Mouse (Mus musculus) liver, embryonic 14.5 days (tissue): ENCODE results near the gene Ldhal6b. TPM values are rescaled to one million over a fixed set of nuclear protein-coding genes. Genes with fewer than 3 reads are reported as not detected.

Source experiments
- ATAC-seq: fragments of 200-750 bp; cut with Nextera tagmentation; 2 replicates; pipeline ENCODE4 v1.8.0; 2017; ENCODE audit warnings: moderate number of reproducible peaks, mild to moderate bottlenecking, moderate library complexity; ENCODE audit not compliant: insufficient read depth
- DNase-seq, 3 experiments: peaks; one replicate each; pipeline ENCODE4 v3.0.0-alpha.2; 2012 to 2013; ENCODE audit warnings: low read depth in 3 of 3, low spot score in 3 of 3
- H3K27ac ChIP-seq: fragments of 300-500 bp; sonication (generic); 2 replicates; pipeline ENCODE4 v1.5.1; 2014; ENCODE audit warnings: moderate library complexity, mild to moderate bottlenecking, control low read depth, inconsistent platforms
- H3K27me3 ChIP-seq: fragments of 300-500 bp; sonication (generic); 2 replicates; pipeline ENCODE4 v1.6.1; 2014; ENCODE audit warnings: mild to moderate bottlenecking, low read length, moderate library complexity; ENCODE audit not compliant: control insufficient read depth, insufficient read depth
- H3K36me3 ChIP-seq: fragments of 300-500 bp; sonication (generic); replicated peaks from 2 replicates; pipeline ENCODE4 v1.6.1; 2014; ENCODE audit warnings: low read depth; ENCODE audit not compliant: control insufficient read depth, insufficient read depth
- H3K4me1 ChIP-seq, 2 experiments: fragments of 200-500 bp in 1 of 2; fragments of 300-500 bp in 1 of 2; sonication (generic) in 1 of 2; replicated peaks; 2 replicates each; pipeline ENCODE4 v1.6.1; 2012 to 2014; ENCODE audit warnings: antibody characterized with exemption in 1 of 2, inconsistent platforms in 1 of 2, low read length in 1 of 2; ENCODE audit not compliant: control insufficient read depth in 2 of 2, insufficient read depth in 2 of 2
- H3K4me2 ChIP-seq: fragments of 300-500 bp; sonication (generic); 2 replicates; pipeline ENCODE4 v1.6.1; 2014; ENCODE audit warnings: low read depth, mild to moderate bottlenecking, control low read depth, moderate library complexity
- H3K4me3 ChIP-seq, 2 experiments: fragments of 200-500 bp in 1 of 2; fragments of 300-500 bp in 1 of 2; sonication (generic) in 1 of 2; 2 replicates each; pipeline ENCODE4 v1.5.1; 2012 to 2014; ENCODE audit warnings: low read depth in 2 of 2, low read length in 2 of 2, mild to moderate bottlenecking in 2 of 2, control low read depth in 1 of 2, inconsistent platforms in 1 of 2, moderate library complexity in 1 of 2; ENCODE audit not compliant: insufficient read depth in 1 of 2
- H3K9ac ChIP-seq: fragments of 300-500 bp; sonication (generic); replicated peaks from 2 replicates; pipeline ENCODE4 v1.6.1; 2014; ENCODE audit warnings: mild to moderate bottlenecking, control low read depth, moderate library complexity
- H3K9me3 ChIP-seq: fragments of 300-500 bp; sonication (generic); 2 replicates; pipeline ENCODE4 v1.6.1; 2016; ENCODE audit warnings: low read length, mixed read lengths; ENCODE audit not compliant: control insufficient read depth
- CTCF ChIP-seq: IDR thresholded peaks from 2 replicates; pipeline ENCODE4 v1.5.1; 2016; ENCODE audit warnings: antibody characterized with exemption, low read depth, control low read depth
- EP300 ChIP-seq: IDR thresholded peaks from 2 replicates; pipeline ENCODE4 v1.6.1; 2016; ENCODE audit warnings: antibody characterized with exemption, low read depth
- WGBS: fragments of 180-500 bp; shearing (Covaris S2); extraction: QIAGEN DNeasy Blood & Tissue Kit; methylation state at CpG from one replicate; pipeline ENCODE4 v1.1.7; 2014; ENCODE audit not compliant: insufficient replicate concordance; 5-methylcytosine and 5-hydroxymethylcytosine counted together
- polyA plus RNA-seq, 2 experiments: library from polyadenylated mRNA; depleted of rRNA in 1 of 2; stranded (reverse) in 1 of 2; unstranded in 1 of 2; fragments of >200 nt; fragmentation: Nextera tagmentation in 1 of 2; extraction: Ambion mirVana in 1 of 2; gene quantifications; 2 replicates each; pipeline versions ENCODE4 v1.2.1 to v1.2.3; 2012 to 2014

The Ldhal6b gene
- polyA plus RNA-seq, 2 experiments = 0.09 TPM; not detected in 1

DNA sequence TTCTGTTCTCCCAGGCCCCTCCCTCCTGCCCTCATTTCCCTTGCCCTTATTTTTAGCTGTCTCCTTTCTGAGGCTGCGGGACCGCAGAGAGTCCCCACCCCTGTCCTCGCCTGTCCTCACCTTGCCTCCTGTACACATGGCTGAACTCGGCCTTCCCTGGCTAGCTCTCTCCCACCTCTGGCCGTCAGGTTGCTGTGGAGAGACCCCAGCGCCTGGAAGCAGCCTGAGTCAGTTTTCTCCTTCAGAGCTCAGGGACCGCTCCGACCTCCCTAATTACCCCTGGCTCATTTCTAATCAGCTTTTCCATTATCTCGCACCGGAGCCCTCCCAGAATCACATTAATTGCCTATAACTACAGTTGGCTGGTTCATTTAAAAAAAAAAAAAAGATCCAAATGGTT lies 27.9 kb downstream of the Ldhal6b start:
- no peak for DNase-seq
- Histone ChIP-seq H3K9me3 (no peaks in the 10 kb centered on the region), H3K9ac (no peak overlapping the region), H3K36me3 (no peaks in the 10 kb centered on the region), H3K27me3 (no peaks in the 10 kb centered on the region), H3K4me2 (no peak overlapping the region), H3K27ac (no peak overlapping the region), H3K4me1 (peaks cover 0 to 3% of the 10 kb centered on the region in 2 experiments; a peak in 1 of 4 replicates), H3K4me3 (no peak overlapping the region)
- ATAC-seq = no peak
- WGBS = 60% methylated on average over 10 of the region's 10 CpGs
- no peak for TF ChIP-seq EP300
- no peak for TF ChIP-seq CTCF

DNA sequence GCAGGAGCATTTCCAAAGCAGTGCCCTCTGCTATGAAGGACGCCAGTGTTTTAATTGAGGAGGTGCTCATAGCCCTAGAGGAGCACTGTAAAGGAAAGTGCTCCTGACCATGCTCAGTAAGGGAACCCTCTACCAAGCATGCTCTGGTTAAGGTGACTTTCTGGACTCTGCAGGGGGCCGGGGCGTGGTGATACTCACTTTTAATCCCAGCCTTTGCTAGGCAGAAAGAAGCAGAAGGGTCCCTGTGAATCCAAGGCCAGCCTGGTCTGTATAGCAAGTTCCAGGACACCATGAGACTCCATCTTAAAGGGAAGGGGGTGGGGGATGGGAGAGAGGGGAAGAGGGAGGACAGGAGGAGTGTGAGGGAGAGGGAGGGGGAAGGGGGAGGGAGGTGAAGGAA lies 30.2 kb downstream of the Ldhal6b start:
- H3K9ac ChIP-seq = no peak overlapping the region
- no peak overlapping the region for H3K4me2 ChIP-seq
- no peak for TF ChIP-seq CTCF
- TF ChIP-seq EP300 = no peak
- DNase-seq (no peak), ATAC-seq (no peak)
- H3K36me3 ChIP-seq = no peaks in the 10 kb centered on the region
- H3K4me1 ChIP-seq = peaks cover 0 to 3% of the 10 kb centered on the region in 2 experiments; a peak in 1 of 4 replicates
- no peaks in the 10 kb centered on the region for H3K27me3 ChIP-seq
- WGBS = 62% methylated on average over 3 of the region's 3 CpGs
- H3K27ac ChIP-seq = no peak overlapping the region
- no peaks in the 10 kb centered on the region for H3K9me3 ChIP-seq
- H3K4me3 ChIP-seq = no peak overlapping the region

- Histone ChIP-seq H3K9ac (no peak overlapping the region), H3K4me1 (peaks cover 0 to 3% of the 10 kb centered on the region in 2 experiments; a peak in 1 of 4 replicates), H3K4me2 (no peak overlapping the region), H3K36me3 (no peaks in the 10 kb centered on the region), H3K27ac (no peak overlapping the region), H3K27me3 (no peaks in the 10 kb centered on the region), H3K9me3 (no peaks in the 10 kb centered on the region), H3K4me3 (no peak overlapping the region)
- TF ChIP-seq CTCF = no peak
- ATAC-seq (no peak), DNase-seq (no peak)
- WGBS = 72% methylated on average over 12 of the region's 12 CpGs
Measured at GRCm38 (mm10) chr17:5386885-5387545, 31.6 kb downstream of the Ldhal6b start.

DNA sequence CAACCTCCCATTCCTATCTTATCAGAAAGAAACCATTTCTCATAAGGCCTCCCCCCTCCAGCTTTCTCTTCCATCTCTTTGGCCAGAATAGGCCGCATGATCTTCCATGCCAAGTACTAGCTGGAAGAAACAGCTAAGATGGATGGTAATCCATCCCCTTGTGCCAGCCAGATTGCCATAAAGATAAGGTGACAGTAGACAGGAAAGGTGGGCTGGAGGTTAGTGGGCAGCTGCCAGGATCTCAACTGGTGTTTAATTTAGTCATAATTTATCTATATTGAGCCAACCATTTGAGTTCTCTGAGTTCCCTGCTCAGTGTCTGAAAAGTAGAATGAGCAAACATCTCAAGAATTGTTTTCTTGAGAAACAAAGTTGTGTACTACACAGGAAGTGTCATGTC lies 32.9 kb downstream of the Ldhal6b start:
- no peak for TF ChIP-seq CTCF
- TF ChIP-seq EP300 = no peak
- no peak overlapping the region for H3K9ac ChIP-seq
- no peaks in the 10 kb centered on the region for H3K9me3 ChIP-seq
- 59% methylated on average over 1 of the region's 1 CpGs for WGBS
- H3K4me2 ChIP-seq = no peak overlapping the region
- H3K36me3 ChIP-seq = no peaks in the 10 kb centered on the region
- ATAC-seq (no peak), DNase-seq (no peak)
- no peak overlapping the region for H3K27ac ChIP-seq
- H3K4me1 ChIP-seq = no peaks in the 10 kb centered on the region
- no peaks in the 10 kb centered on the region for H3K27me3 ChIP-seq
- no peak overlapping the region for H3K4me3 ChIP-seq

GRCm38 (mm10) chr17:5377930-5378310 lies 40.6 kb downstream of the Ldhal6b start:
- H3K4me3 ChIP-seq = no peak overlapping the region
- H3K27ac ChIP-seq = no peak overlapping the region
- no peak overlapping the region for H3K4me2 ChIP-seq
- peaks cover 0 to 3% of the 10 kb centered on the region in 2 experiments; a peak in 2 of 4 replicates for H3K4me1 ChIP-seq
- WGBS = 24% methylated on average over 7 of the region's 7 CpGs
- DNase-seq (peak in 2 of 3 experiments; percentile 9 to 31), ATAC-seq (no peak)
- TF ChIP-seq EP300 (no peak), CTCF (no peak)
- H3K36me3 ChIP-seq = no peaks in the 10 kb centered on the region
- no peak overlapping the region for H3K9ac ChIP-seq
- H3K27me3 ChIP-seq = no peaks in the 10 kb centered on the region
- no peaks in the 10 kb centered on the region for H3K9me3 ChIP-seq
